Mouse (Mus musculus) hindbrain, postnatal 0 days (tissue): ENCODE measurements at regions not wholly inside any gene's neighbourhood (a gene's known extent, or its start where the extent isn't known, plus 50 kb on each side); places are given as distances from the start of the nearest gene placed in this dataset.
"Not testable (repeated sequence)": the region's sequence is repeated elsewhere in the genome, so short reads cannot be mapped to it uniquely, and the experiment has no call there.

Experiments
- ATAC-seq: fragments of 200-750 bp; cut with Nextera tagmentation; 2 replicates; pipeline ENCODE4 v1.8.0; 2017; ENCODE audit warnings: mild to moderate bottlenecking, moderate TSS enrichment, moderate library complexity
- DNase-seq: peaks from one replicate; pipeline ENCODE4 v3.0.0-alpha.2; 2015; ENCODE audit warnings: low spot score
- H3K27ac ChIP-seq: fragments of 300-500 bp; sonication (generic); 2 replicates; pipeline ENCODE4 v1.5.1; 2014; ENCODE audit warnings: mild to moderate bottlenecking
- H3K27me3 ChIP-seq: fragments of 300-500 bp; sonication (generic); 2 replicates; pipeline ENCODE4 v1.6.1; 2014; ENCODE audit warnings: low read length, mixed read lengths; ENCODE audit not compliant: insufficient read depth
- H3K36me3 ChIP-seq: fragments of 300-500 bp; sonication (generic); 2 replicates; pipeline ENCODE4 v1.6.1; 2014; ENCODE audit warnings: low read length, mixed read lengths; ENCODE audit not compliant: insufficient read depth
- H3K4me1 ChIP-seq: fragments of 300-500 bp; sonication (generic); 2 replicates; pipeline ENCODE4 v1.6.1; 2014; ENCODE audit warnings: antibody characterized with exemption, low read length, mixed read lengths; ENCODE audit not compliant: insufficient read depth
- H3K4me2 ChIP-seq: fragments of 300-500 bp; sonication (generic); 2 replicates; pipeline ENCODE4 v1.6.1; 2014; ENCODE audit warnings: low read depth, mild to moderate bottlenecking, low read length, moderate library complexity, mixed read lengths
- H3K4me3 ChIP-seq: fragments of 300-500 bp; sonication (generic); 2 replicates; pipeline ENCODE4 v1.5.1; 2014; ENCODE audit warnings: low read length
- H3K9ac ChIP-seq: fragments of 300-500 bp; sonication (generic); replicated peaks from 2 replicates; pipeline ENCODE4 v1.6.1; 2014; ENCODE audit warnings: mild to moderate bottlenecking, low read length, moderate library complexity, mixed read lengths
- H3K9me3 ChIP-seq: fragments of 300-500 bp; sonication (generic); 2 replicates; pipeline ENCODE4 v1.6.1; 2016; ENCODE audit warnings: low read length, mixed read lengths
- CTCF ChIP-seq: IDR thresholded peaks from 2 replicates; pipeline ENCODE4 v1.5.1; 2016; ENCODE audit warnings: antibody characterized with exemption, control low read depth, low read depth
- WGBS: fragments of 180-500 bp; shearing (Covaris S2); extraction: QIAGEN DNeasy Blood & Tissue Kit; methylation state at CpG from one replicate; pipeline ENCODE4 v1.1.7; 2014; 5-methylcytosine and 5-hydroxymethylcytosine counted together

GRCm38 (mm10) chr1:64411851-64412480 lies 120.5 kb upstream of the Creb1 start:
- H3K9ac ChIP-seq = no peak overlapping the region
- H3K27me3 ChIP-seq = no peaks in the 10 kb centered on the region
- H3K27ac ChIP-seq = peak overlapping the region; percentile 18
- ATAC-seq = no peak
- H3K9me3 ChIP-seq = no peaks in the 10 kb centered on the region
- H3K36me3 ChIP-seq = no peaks in the 10 kb centered on the region
- no peak for TF ChIP-seq CTCF
- H3K4me3 ChIP-seq = no peak overlapping the region
- WGBS = 59% methylated on average over 4 of the region's 4 CpGs
- DNase-seq = peak; percentile 50
- H3K4me2 ChIP-seq = no peak overlapping the region
- H3K4me1 ChIP-seq = no peaks in the 10 kb centered on the region

- H3K4me1 ChIP-seq = no peaks in the 10 kb centered on the region
- TF ChIP-seq CTCF = no peak
- peak overlapping the region; percentile 32; the same call in 1 of the 2 replicates for H3K27ac ChIP-seq
- peak; percentile 77 for ATAC-seq
- H3K27me3 ChIP-seq = no peaks in the 10 kb centered on the region
- peak; percentile 83 for DNase-seq
- no peak overlapping the region for H3K9ac ChIP-seq
- H3K36me3 ChIP-seq = no peaks in the 10 kb centered on the region
- WGBS = 34% methylated on average over 4 of the region's 4 CpGs
- no peak overlapping the region for H3K4me3 ChIP-seq
- H3K9me3 ChIP-seq = no peaks in the 10 kb centered on the region
- H3K4me2 ChIP-seq = no peak overlapping the region
These were observed 123.5 kb upstream of the Creb1 start for GRCm38 (mm10) chr1:64408807-64409582.

- TF ChIP-seq CTCF = no peak
- no peak overlapping the region for H3K27ac ChIP-seq
- H3K27me3 ChIP-seq = no peaks in the 10 kb centered on the region
- DNase-seq (peak; percentile 32), ATAC-seq (no peak)
- no peaks in the 10 kb centered on the region for H3K4me1 ChIP-seq
- 75% methylated on average over 8 of the region's 8 CpGs for WGBS
- H3K36me3 ChIP-seq = no peaks in the 10 kb centered on the region
- no peak overlapping the region for H3K4me3 ChIP-seq
- H3K9ac ChIP-seq = no peak overlapping the region
- no peaks in the 10 kb centered on the region for H3K9me3 ChIP-seq
- H3K4me2 ChIP-seq = no peak overlapping the region
These were observed 140.9 kb upstream of the Creb1 start for GRCm38 (mm10) chr1:64391525-64391924.

- no peak for TF ChIP-seq CTCF
- H3K4me3 ChIP-seq = no peak overlapping the region
- H3K27me3 ChIP-seq = no peaks in the 10 kb centered on the region
- no peaks in the 10 kb centered on the region for H3K9me3 ChIP-seq
- no peaks in the 10 kb centered on the region for H3K36me3 ChIP-seq
- no peak overlapping the region for H3K27ac ChIP-seq
- no peaks in the 10 kb centered on the region for H3K4me1 ChIP-seq
- 38% methylated on average over 6 of the region's 6 CpGs for WGBS
- H3K4me2 ChIP-seq = no peak overlapping the region
- H3K9ac ChIP-seq = no peak overlapping the region
- ATAC-seq (peak; percentile 84), DNase-seq (peak; percentile 13)
These were observed 151.2 kb upstream of the Creb1 start for GRCm38 (mm10) chr1:64381264-64381663.

GRCm38 (mm10) chr1:64376426-64376825 lies 156.0 kb upstream of the Creb1 start:
- H3K4me2 ChIP-seq, H3K27ac ChIP-seq, H3K27me3 ChIP-seq, H3K4me3 ChIP-seq, H3K36me3 ChIP-seq, H3K4me1 ChIP-seq, DNase-seq, ATAC-seq, H3K9me3 ChIP-seq, H3K9ac ChIP-seq: not testable (repeated sequence)
- 94% methylated on average over 1 of the region's 1 CpGs for WGBS

GRCm38 (mm10) chr1:64374286-64375071 lies 158.0 kb upstream of the Creb1 start:
- Histone ChIP-seq H3K9ac (no peak overlapping the region), H3K4me1 (no peaks in the 10 kb centered on the region), H3K27ac (no peak overlapping the region), H3K9me3 (no peaks in the 10 kb centered on the region), H3K36me3 (no peaks in the 10 kb centered on the region), H3K27me3 (no peaks in the 10 kb centered on the region), H3K4me3 (no peak overlapping the region), H3K4me2 (no peak overlapping the region)
- no peak for ATAC-seq
- 66% methylated on average over 13 of the region's 13 CpGs for WGBS
- DNase-seq = no peak
- no peak for TF ChIP-seq CTCF
